Mouse (Mus musculus) kidney, adult 2 months (tissue): ENCODE data around the gene Mapk3. TPM values are rescaled to one million over a fixed set of nuclear protein-coding genes. Genes with fewer than 3 reads are reported as not detected.

Experiments
- DNase-seq: peaks from one replicate; pipeline ENCODE4 v3.0.0; 2021
- H3K27ac ChIP-seq: fragments of 200-500 bp; 2 replicates; pipeline ENCODE4 v1.5.1; 2012; ENCODE audit warnings: low read depth, low read length, control low read depth, inconsistent platforms; ENCODE audit not compliant: insufficient read depth
- H3K27me3 ChIP-seq: fragments of 200-500 bp; replicated peaks from 2 replicates; pipeline ENCODE4 v1.6.1; 2012; ENCODE audit warnings: mild to moderate bottlenecking, moderate library complexity, low read length, inconsistent platforms; ENCODE audit not compliant: control insufficient read depth, insufficient read depth
- H3K36me3 ChIP-seq: fragments of 200-500 bp; 2 replicates; pipeline ENCODE4 v1.6.1; 2012; ENCODE audit warnings: mild to moderate bottlenecking, moderate library complexity, low read length, inconsistent platforms; ENCODE audit not compliant: control insufficient read depth, insufficient read depth
- H3K4me1 ChIP-seq: fragments of 200-500 bp; 2 replicates; pipeline ENCODE4 v1.6.1; 2011; ENCODE audit warnings: low read length; ENCODE audit not compliant: control insufficient read depth, insufficient read depth
- H3K4me3 ChIP-seq: fragments of 200-500 bp; 2 replicates; pipeline ENCODE4 v1.5.1; 2011; ENCODE audit warnings: mild to moderate bottlenecking, low read depth, low read length, control low read depth; ENCODE audit not compliant: insufficient read depth
- CTCF ChIP-seq: fragments of 200-500 bp; conservative IDR thresholded peaks from 2 replicates; pipeline ENCODE4 v1.5.1; 2011; ENCODE audit warnings: low read depth, mild to moderate bottlenecking, control low read depth, low read length, moderate library complexity, mixed read lengths; ENCODE audit not compliant: insufficient read depth, insufficient read length
- POLR2A ChIP-seq: fragments of 200-500 bp; IDR thresholded peaks from one replicate; pipeline ENCODE4 v1.6.1; 2011; ENCODE audit warnings: low read depth, low read length, control low read depth
- WGBS: fragments of 180-500 bp; shearing (Covaris S2); methylation state at CpG from one replicate; pipeline ENCODE4 v1.1.7; 2018; 5-methylcytosine and 5-hydroxymethylcytosine counted together
- polyA plus RNA-seq: library from polyadenylated mRNA; depleted of rRNA; stranded (reverse); fragments of >200 nt; gene quantifications from 2 replicates; pipeline ENCODE4 v1.2.3, GENCODE M21; 2012

Mapk3 gene
- polyA plus RNA-seq, 1 experiment, result 210 TPM

DNA sequence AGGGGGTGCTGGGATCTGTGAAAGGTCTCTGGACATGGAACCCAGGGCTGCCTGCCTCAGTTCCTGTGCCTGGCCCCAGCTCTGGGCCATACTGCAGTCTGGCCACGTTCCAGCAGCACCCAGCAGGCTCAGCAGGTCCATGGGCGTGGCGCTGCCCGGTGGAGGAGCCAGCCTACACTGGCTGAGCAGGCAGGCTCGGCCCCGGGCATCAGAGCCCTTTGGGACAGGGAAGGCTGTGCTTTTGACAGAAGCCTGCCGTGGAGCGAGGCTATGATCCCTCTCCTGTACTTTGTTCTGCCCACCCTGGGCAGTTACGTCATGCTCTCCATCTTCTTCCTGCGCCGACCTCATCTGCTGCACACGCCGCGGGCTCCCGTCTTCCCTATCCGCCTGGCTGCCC lies 6.8 kb downstream of the Mapk3 start, which contains the start of gene Gdpd3:
Gene Gdpd3, plus strand, starts transcription at position 134 of the 400 bp plus-strand sequence.
- no peaks in the 10 kb centered on the region; the same call in 1 of the 2 replicates for H3K36me3 ChIP-seq
- H3K4me1 ChIP-seq, result no peaks in the 10 kb centered on the region; the same call in 1 of the 2 replicates
- no peaks in the 10 kb centered on the region for H3K27me3 ChIP-seq
- peak within 1 kb of the TSS; percentile 10; the same call in 1 of the 2 replicates for H3K4me3 ChIP-seq
- H3K27ac ChIP-seq, result no peak within 1 kb of the TSS
- TF ChIP-seq POLR2A, result no peak
- no peak for TF ChIP-seq CTCF
- DNase-seq, result peak; percentile 69
- 68% methylated on average over 16 of the region's 16 CpGs for WGBS

DNA sequence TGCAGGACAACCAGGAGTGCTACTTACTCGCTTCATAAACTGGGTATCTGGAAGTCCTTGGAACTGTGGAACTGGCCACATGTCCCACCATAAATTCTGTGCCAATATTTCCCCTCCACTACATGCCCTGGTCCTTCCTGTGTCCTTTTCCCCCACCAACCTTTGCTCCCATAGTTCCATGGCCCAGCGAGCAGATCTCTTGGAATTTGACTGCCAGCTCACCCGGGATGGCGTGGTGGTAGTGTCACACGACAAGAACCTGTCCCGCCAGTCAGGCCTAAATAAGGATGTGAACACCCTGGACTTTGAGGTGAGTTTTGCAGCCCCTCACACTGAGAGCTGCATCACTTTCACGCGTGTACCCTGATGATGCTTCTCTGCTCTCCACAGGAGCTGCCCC lies 7.6 kb downstream of the Mapk3 start:
- no peak overlapping the region for H3K27ac ChIP-seq
- 64% methylated on average over 8 of the region's 8 CpGs for whole genome bisulfite sequencing
- no peak for TF ChIP-seq POLR2A
- TF ChIP-seq CTCF, result no peak
- H3K27me3 ChIP-seq, result no peaks in the 10 kb centered on the region
- H3K4me1 ChIP-seq, result no peaks in the 10 kb centered on the region; the same call in 1 of the 2 replicates
- no peaks in the 10 kb centered on the region; the same call in 1 of the 2 replicates for H3K36me3 ChIP-seq
- peak; percentile 57 for DNase-seq
- no peak overlapping the region for H3K4me3 ChIP-seq

DNA sequence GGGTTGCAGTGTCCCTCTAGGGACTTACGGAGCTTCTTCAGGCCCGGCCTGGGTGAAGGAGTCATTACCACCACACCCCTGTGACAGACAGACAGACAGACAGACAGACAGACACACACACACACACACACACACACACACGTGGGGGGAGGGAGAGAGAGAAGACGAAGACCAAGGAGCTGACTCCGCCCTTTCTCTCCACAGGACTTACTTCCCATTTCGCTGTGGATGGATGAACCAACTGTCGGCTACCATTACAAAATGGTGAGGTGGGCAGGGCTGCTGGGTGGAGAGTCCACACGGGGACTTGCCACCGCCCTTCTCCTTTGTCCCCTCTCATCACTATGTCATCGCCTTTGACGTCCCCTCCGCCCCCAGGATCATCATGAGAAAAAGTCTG lies 11.4 kb downstream of the Mapk3 start:
- no peaks in the 10 kb centered on the region for H3K36me3 ChIP-seq
- 85% methylated on average over 12 of the region's 12 CpGs for WGBS
- no peak for DNase-seq
- peaks cover 4% of the 10 kb centered on the region; the same call in 1 of the 2 replicates for H3K4me1 ChIP-seq
- H3K4me3 ChIP-seq, result no peak overlapping the region
- TF ChIP-seq CTCF (no peak), POLR2A (no peak)
- H3K27ac ChIP-seq, result no peak overlapping the region
- no peaks in the 10 kb centered on the region for H3K27me3 ChIP-seq

DNA sequence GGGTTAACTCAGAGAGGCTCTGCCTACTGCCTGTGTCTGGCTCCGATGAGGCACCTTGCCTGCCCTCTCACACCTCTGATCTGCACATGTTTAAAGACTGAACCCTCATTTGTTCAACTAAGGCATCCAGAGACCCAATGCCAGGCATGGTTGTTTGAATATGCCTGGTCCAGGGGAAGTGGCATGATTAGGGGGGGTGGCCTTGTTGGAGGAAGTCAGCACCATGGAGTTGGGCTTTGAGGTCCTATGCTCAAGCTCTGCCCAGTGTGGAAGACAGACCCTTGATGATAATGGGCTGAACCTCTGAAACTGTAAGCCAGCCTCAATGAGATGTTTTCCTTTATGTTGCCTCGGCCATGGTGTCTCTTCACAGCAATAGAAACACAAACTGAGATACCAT lies 13.9 kb downstream of the Mapk3 start:
- Histone ChIP-seq H3K4me3 (no peak overlapping the region), H3K27ac (no peak overlapping the region), H3K36me3 (no peaks in the 10 kb centered on the region; the same call in 1 of the 2 replicates), H3K27me3 (no peaks in the 10 kb centered on the region), H3K4me1 (peaks cover 17% of the 10 kb centered on the region; the same call in 1 of the 2 replicates)
- TF ChIP-seq POLR2A (no peak), CTCF (no peak)
- WGBS, result 79% methylated on average over 2 of the region's 2 CpGs
- DNase-seq, result no peak

DNA sequence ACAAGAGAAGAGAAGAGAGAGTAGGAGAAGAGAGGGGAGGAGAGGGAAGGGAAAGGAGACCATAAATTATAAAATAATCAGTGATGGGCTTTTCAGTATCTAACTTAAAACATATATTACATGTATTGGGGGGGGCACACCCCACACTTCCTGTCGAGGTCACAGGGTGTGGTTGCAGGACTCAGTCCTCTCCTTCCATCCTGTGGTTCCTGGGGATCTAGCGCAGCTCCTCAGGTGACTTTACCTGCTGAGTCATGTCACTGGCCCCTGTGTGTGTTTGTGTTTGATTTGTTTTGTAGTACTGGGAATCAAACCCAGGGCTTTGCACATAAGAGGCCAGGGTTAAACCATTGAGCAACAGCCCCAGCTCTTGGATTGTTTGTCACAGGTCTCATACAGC lies 15.1 kb downstream of the Mapk3 start:
- no peak overlapping the region for H3K4me3 ChIP-seq
- H3K27me3 ChIP-seq, result no peaks in the 10 kb centered on the region
- DNase-seq, result no peak
- H3K27ac ChIP-seq, result 0 out of 2 replicates have a peak overlapping the region, but pooled peaks have one; percentile 2
- WGBS, result 59% methylated on average over 2 of the region's 2 CpGs
- no peaks in the 10 kb centered on the region; the same call in 1 of the 2 replicates for H3K36me3 ChIP-seq
- TF ChIP-seq POLR2A (no peak), CTCF (no peak)
- H3K4me1 ChIP-seq, result peaks cover 17% of the 10 kb centered on the region; the same call in 1 of the 2 replicates

DNA sequence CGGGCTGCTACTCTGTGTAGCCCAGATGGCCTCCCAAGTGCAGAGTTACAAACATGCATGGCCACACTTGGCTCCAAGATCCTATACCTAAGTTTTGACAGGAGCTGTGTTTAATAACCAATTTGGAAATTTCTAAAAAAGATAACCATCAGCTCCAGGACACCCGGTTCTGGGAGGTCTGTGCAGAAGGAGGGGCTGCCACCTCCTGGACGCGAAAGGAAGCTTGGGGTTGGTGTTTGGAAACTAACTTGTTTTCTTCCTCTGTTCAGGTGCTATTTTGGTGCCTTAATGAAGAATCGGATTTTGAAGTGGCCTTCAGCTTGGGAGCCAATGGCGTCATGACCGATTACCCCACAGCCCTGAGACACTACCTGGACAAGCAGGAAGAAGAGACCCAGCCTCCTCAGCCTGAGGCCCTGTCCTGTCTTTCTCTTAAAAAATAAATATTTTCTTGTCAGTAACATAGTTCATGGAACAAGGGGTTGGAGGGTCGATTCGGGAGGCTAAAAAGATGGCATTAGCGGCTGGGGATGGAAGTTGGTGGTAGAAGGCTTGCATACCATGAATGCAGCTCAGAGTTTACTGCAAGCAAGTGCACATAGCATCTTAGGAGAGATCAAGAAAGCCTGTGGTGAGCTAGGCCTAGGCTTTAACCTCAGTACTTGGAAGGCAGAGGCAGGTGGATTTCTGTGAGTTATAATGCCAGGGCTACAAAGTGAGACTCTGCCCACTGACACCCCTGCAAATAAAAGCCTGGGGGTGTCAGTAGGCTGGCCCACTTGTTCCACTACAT lies 16.0 kb downstream of the Mapk3 start:
- WGBS, result 69% methylated on average over 10 of the region's 10 CpGs
- TF ChIP-seq POLR2A (no peak), CTCF (peak; percentile 43; the same call in 1 of the 2 replicates)
- DNase-seq, result no peak

DNA sequence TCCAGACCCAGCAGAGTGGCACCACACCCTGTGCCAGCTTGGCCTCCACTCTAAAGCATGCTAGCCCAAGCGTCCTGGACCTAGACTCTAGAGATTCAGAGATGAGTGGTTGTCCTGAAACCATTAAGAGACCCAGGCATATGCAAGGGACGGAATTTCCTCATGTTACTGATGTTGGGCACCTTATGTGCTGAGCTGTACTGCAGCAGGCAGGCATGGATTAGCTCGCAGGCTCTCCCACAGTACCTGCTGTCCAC lies 16.5 kb downstream of the Mapk3 start:
- no peak for DNase-seq
- Histone ChIP-seq H3K4me1 (peaks cover 22% of the 10 kb centered on the region; the same call in 1 of the 2 replicates), H3K27ac (peak overlapping the region; percentile 95; the same call in 1 of the 2 replicates), H3K27me3 (no peaks in the 10 kb centered on the region), H3K4me3 (no peak overlapping the region), H3K36me3 (no peaks in the 10 kb centered on the region; the same call in 1 of the 2 replicates)
- 51% methylated on average over 3 of the region's 3 CpGs for WGBS
- TF ChIP-seq CTCF (no peak), POLR2A (no peak)

More for the DNA sequence above, 16.0 kb downstream of the Mapk3 start:
- H3K36me3 ChIP-seq, result no peaks in the 10 kb centered on the region; the same call in 1 of the 2 replicates
- no peak overlapping the region for H3K4me3 ChIP-seq
- H3K27me3 ChIP-seq, result no peaks in the 10 kb centered on the region
- H3K27ac ChIP-seq, result peak overlapping the region; percentile 26; the same call in 1 of the 2 replicates
- peaks cover 21% of the 10 kb centered on the region; the same call in 1 of the 2 replicates for H3K4me1 ChIP-seq

DNA sequence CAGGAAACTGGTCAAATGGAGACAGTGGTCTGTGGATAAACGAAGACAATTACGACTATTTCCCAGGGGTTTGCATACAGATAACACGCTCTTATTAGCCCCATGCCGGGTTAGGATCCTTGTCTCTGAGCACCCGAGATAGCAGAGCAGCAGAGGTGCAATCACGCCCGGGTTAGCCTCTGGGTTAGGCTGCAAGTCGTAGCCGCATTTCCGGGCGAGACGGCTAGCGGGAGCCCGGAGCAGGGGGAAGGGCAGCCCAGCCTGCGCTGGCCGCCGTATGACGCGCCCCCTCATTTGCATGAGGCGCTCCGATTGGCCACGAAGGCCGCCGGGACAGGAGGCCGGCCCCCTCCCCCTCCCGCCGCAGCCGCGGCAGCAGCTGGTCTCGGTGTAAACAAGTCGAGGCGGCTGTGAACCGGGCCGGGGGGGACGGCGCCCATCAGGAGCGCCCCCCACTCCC lies 17.2 kb downstream of the Mapk3 start, which contains the start of gene Ypel3:
Gene Ypel3, plus strand, starts transcription at position 358 of the 460 bp plus-strand sequence.
- DNase-seq, result peak; percentile 98
- peak; percentile 56 for TF ChIP-seq POLR2A
- no peak for TF ChIP-seq CTCF
- Histone ChIP-seq H3K27me3 (no peaks in the 10 kb centered on the region), H3K4me1 (peaks cover 22% of the 10 kb centered on the region; the same call in 1 of the 2 replicates), H3K27ac (peak within 1 kb of the TSS; percentile 95), H3K36me3 (no peaks in the 10 kb centered on the region; the same call in 1 of the 2 replicates), H3K4me3 (peak within 1 kb of the TSS; percentile 68)
- under 1% methylated on average over 29 of the region's 37 CpGs for WGBS
